Mouse (Mus musculus) adrenal gland, adult 18-20 months (tissue): ENCODE results near the gene Zwilch. TPM values are rescaled to one million over a fixed set of nuclear protein-coding genes. Genes with fewer than 3 reads are reported as not detected.

Experiments used
- DNase-seq, 2 experiments: peaks; one replicate each; pipeline ENCODE4 v3.0.0; 2021 to 2022; ENCODE audit warnings: low spot score in 2 of 2
- total RNA-seq, 2 experiments: library from RNA; stranded (reverse); gene quantifications; 1 replicate in 1 of 2; 2 replicates in 1 of 2; pipeline ENCODE4 v1.2.3; 2021

Gene Zwilch
- total RNA-seq, 2 experiments from 2014 or later: 3.1 to 3.8 TPM

GRCm38 (mm10) chr9:64114646-64115045 lies 58.3 kb downstream of the Zwilch start:
- DNase-seq: no peak

- DNase-seq: no peak
Measured at GRCm38 (mm10) chr9:64110502-64110901, 62.4 kb downstream of the Zwilch start.

GRCm38 (mm10) chr9:64105301-64105700 lies 67.6 kb downstream of the Zwilch start:
- DNase-seq: no peak

GRCm38 (mm10) chr9:64100442-64100841 lies 72.5 kb downstream of the Zwilch start:
- DNase-seq: peak; percentile 79 to 84

- no peak for DNase-seq
Measured at GRCm38 (mm10) chr9:64098282-64098681, 74.6 kb downstream of the Zwilch start.

GRCm38 (mm10) chr9:64094083-64094482 lies 78.8 kb downstream of the Zwilch start:
- no peak for DNase-seq

- peak in 1 of 2 experiments; percentile 38 for DNase-seq
Measured at GRCm38 (mm10) chr9:64089004-64089403, 83.9 kb downstream of the Zwilch start.

GRCm38 (mm10) chr9:64088346-64088745 lies 84.6 kb downstream of the Zwilch start:
- no peak for DNase-seq

- peak; percentile 64 to 75 for DNase-seq
Measured at GRCm38 (mm10) chr9:64087461-64088235, 85.3 kb downstream of the Zwilch start.

Other genes starting within 250 kb of the Zwilch start
- gene Smad6, start 151.0 kb downstream of the Zwilch start, total RNA-seq: 1 to 10 TPM; 5.4 to 5.5 TPM
- gene Lctl, start 56.0 kb downstream of the Zwilch start, total RNA-seq: 10 to 100 TPM in 1 of 2 experiments, under 1 TPM in 1; 0.46 to 11.9 TPM
- 100 to 1,000 TPM; 867 to 950 TPM for gene Rpl4, start 271 bp upstream of the Zwilch start, total RNA-seq
- 10 to 100 TPM; 23.2 to 25.0 TPM for gene Snapc5, start 6.2 kb upstream of the Zwilch start, total RNA-seq
- 1 to 10 TPM; 2.2 to 2.8 TPM for gene Uchl4, start 62.1 kb upstream of the Zwilch start, total RNA-seq
- gene Map2k1, start 80.5 kb upstream of the Zwilch start, total RNA-seq: 10 to 100 TPM; 81.5 to 83.4 TPM
- gene Tipin, start 108.5 kb upstream of the Zwilch start, total RNA-seq: 10 to 100 TPM in 1 of 2 experiments, 1 to 10 TPM in 1; 7.7 to 11.9 TPM
- gene Dis3l, start 168.2 kb upstream of the Zwilch start, total RNA-seq: 10 to 100 TPM; 20.7 to 20.8 TPM
- gene Megf11, start 212.5 kb upstream of the Zwilch start, total RNA-seq: 1 to 10 TPM in 1 of 2 experiments, under 1 TPM in 1; 0.74 to 1.3 TPM